Mouse (Mus musculus) myocyte (in vitro differentiated cells): ENCODE data around the gene Prr15l.

Experiments
- CEBPB ChIP-seq: IDR thresholded peaks from 2 replicates; pipeline ENCODE4 v1.6.1; 2011; ENCODE audit warnings: mild to moderate bottlenecking, moderate library complexity; ENCODE audit not compliant: poor library complexity, insufficient read depth, severe bottlenecking
- E2F4 ChIP-seq: IDR thresholded peaks from one replicate; pipeline ENCODE4 v1.6.1; 2011; ENCODE audit warnings: mild to moderate bottlenecking, control low read depth, moderate library complexity; ENCODE audit not compliant: insufficient read depth
- MAX ChIP-seq: IDR thresholded peaks from one replicate; pipeline ENCODE4 v1.6.1; 2011; ENCODE audit warnings: low read depth, mild to moderate bottlenecking, control low read depth
- MYOG ChIP-seq, 3 experiments: IDR thresholded peaks; one replicate each; pipeline ENCODE4 v1.6.1; 2011; ENCODE audit warnings: control low read depth in 2 of 3, low read depth in 2 of 3, mild to moderate bottlenecking in 2 of 3; ENCODE audit not compliant: insufficient read length in 2 of 3, control insufficient read depth in 1 of 3, insufficient read depth in 1 of 3
- POLR2A ChIP-seq: IDR thresholded peaks from one replicate; pipeline ENCODE4 v1.6.1; 2011; ENCODE audit warnings: low read depth, mild to moderate bottlenecking, control low read depth, moderate library complexity; ENCODE audit not compliant: insufficient read length
- POLR2AphosphoS2 ChIP-seq: IDR thresholded peaks from one replicate; pipeline ENCODE4 v1.6.1; 2011; ENCODE audit warnings: low read depth, control low read depth; ENCODE audit not compliant: insufficient read length
- REST ChIP-seq: IDR thresholded peaks from one replicate; pipeline ENCODE4 v1.6.1; 2011; ENCODE audit warnings: mild to moderate bottlenecking, control low read depth, moderate library complexity; ENCODE audit not compliant: insufficient read depth, insufficient read length
- SRF ChIP-seq: IDR thresholded peaks from one replicate; pipeline ENCODE4 v1.6.1; 2011; ENCODE audit warnings: low read depth; ENCODE audit not compliant: control insufficient read depth, insufficient read length
- TCF12 ChIP-seq: IDR thresholded peaks from one replicate; pipeline ENCODE4 v1.6.1; 2011; ENCODE audit warnings: mild to moderate bottlenecking, control low read depth; ENCODE audit not compliant: poor library complexity, insufficient read depth, severe bottlenecking
- TCF3 ChIP-seq: IDR thresholded peaks from one replicate; pipeline ENCODE4 v1.6.1; 2011; ENCODE audit warnings: low read depth, control low read depth; ENCODE audit not compliant: insufficient read length
- USF1 ChIP-seq: IDR thresholded peaks from one replicate; pipeline ENCODE4 v1.6.1; 2011; ENCODE audit warnings: low read depth, mild to moderate bottlenecking, control low read depth, moderate library complexity

- TF ChIP-seq USF1: no peak
- no peak for TF ChIP-seq POLR2A
- TF ChIP-seq CEBPB: no peak
- TF ChIP-seq E2F4: no peak
- no peak for TF ChIP-seq MAX
- no peak for TF ChIP-seq POLR2AphosphoS2
- TF ChIP-seq TCF12: no peak
- no peak for TF ChIP-seq MYOG (IDR thresholded peaks at IDR 0.05; ENCODE audit: control insufficient read depth in 1 of 3, insufficient read depth in 1 of 3, insufficient read length in 2 of 3, low read depth in 2 of 3)
- TF ChIP-seq REST: no peak
- TF ChIP-seq TCF3: no peak
- TF ChIP-seq SRF: no peak
These were observed 51.4 kb downstream of the Prr15l start for GRCm38 (mm10) chr11:96979329-96979728.
